Mouse (Mus musculus): ENCODE data around the gene Gpr6.

DNA sequence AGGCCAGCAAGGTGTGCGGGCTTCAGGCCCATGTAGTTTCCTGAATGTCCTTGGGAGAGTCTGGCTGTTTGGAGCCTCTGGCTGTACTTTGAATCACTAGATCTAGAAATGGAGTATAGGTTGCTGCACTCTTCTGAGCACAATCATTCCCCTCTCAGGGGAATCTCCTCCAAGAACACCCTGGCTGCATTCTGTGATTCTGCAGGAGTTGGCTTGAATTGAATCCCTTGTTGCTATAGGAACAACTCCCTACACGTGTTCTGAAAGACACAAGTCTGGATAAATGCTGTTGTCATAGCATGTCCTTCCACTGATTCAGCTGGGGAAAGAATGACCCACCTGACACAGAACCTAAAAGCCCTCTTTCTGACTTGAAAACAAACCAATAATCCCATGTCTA lies 28.0 kb upstream of the Gpr6 start:
- TF ChIP-seq GATA1 (IDR thresholded peaks at IDR 0.05; ENCODE audit: low read length) (no peak), TAL1 (IDR thresholded peaks at IDR 0.05; ENCODE audit: low read length) (no peak)

All from erythroblast, embryonic 14.5 days (primary cell).